Mouse (Mus musculus): ENCODE measurements around the gene Hip1. TPM values are rescaled to one million over a fixed set of nuclear protein-coding genes. Genes with fewer than 3 reads are reported as not detected.
"Not testable (repeated sequence)": the region's sequence is repeated elsewhere in the genome, so short reads cannot be mapped to it uniquely, and the experiment has no call there.

Gene Hip1
- total and polyA plus RNA-seq, 3 experiments = 0.23 to 0.75 TPM; not detected in 1

- no peak for DNase-seq (ENCODE audit: low read depth, low spot score)
Observed at GRCm38 (mm10) chr5:135485289-135485688, 59.6 kb downstream of the Hip1 start.

GRCm38 (mm10) chr5:135483865-135484264 lies 61.1 kb downstream of the Hip1 start:
- H3K36me3 ChIP-seq (ENCODE audit: control insufficient read depth in 1 of 2, insufficient read depth in 2 of 2, low read length in 2 of 2); H3K9me3 ChIP-seq (replicated peaks; ENCODE audit: insufficient read depth, low read length); H3K9ac ChIP-seq (ENCODE audit: control insufficient read depth, low read depth, low read length, poor library complexity, severe bottlenecking); DNase-seq (ENCODE audit: low read depth, low spot score); H3K27me3 ChIP-seq (ENCODE audit: control insufficient read depth in 1 of 2, insufficient read depth in 2 of 2, low read length in 2 of 2); H3K4me1 ChIP-seq (ENCODE audit: control insufficient read depth in 1 of 2, insufficient read depth in 2 of 2, low read length in 2 of 2); H3K4me3 ChIP-seq (ENCODE audit: control insufficient read depth in 1 of 2, insufficient read depth in 1 of 2, low read depth in 2 of 2, low read length in 2 of 2); H3K79me2 ChIP-seq (ENCODE audit: control insufficient read depth, insufficient read depth, low read length, poor library complexity); H3K27ac ChIP-seq (ENCODE audit: control insufficient read depth, low read depth, low read length): not testable (repeated sequence)

More at GRCm38 (mm10) chr5:135485289-135485688, 59.6 kb downstream of the Hip1 start:
- H3K9ac ChIP-seq (ENCODE audit: control insufficient read depth, low read depth, low read length, poor library complexity, severe bottlenecking) = no peak overlapping the region
- no peak overlapping the region for H3K4me3 ChIP-seq (ENCODE audit: control insufficient read depth in 1 of 2, insufficient read depth in 1 of 2, low read depth in 2 of 2, low read length in 2 of 2)
- H3K27me3 ChIP-seq (ENCODE audit: control insufficient read depth in 1 of 2, insufficient read depth in 2 of 2, low read length in 2 of 2) = no peaks in the 10 kb centered on the region
- H3K27ac ChIP-seq (ENCODE audit: control insufficient read depth, low read depth, low read length) = no peak overlapping the region
- H3K9me3 ChIP-seq (replicated peaks; ENCODE audit: insufficient read depth, low read length) = no peaks in the 10 kb centered on the region
- TF ChIP-seq POLR2A (IDR thresholded peaks at IDR 0.05; ENCODE audit: control insufficient read depth in 1 of 2, insufficient read depth in 1 of 2, low read depth in 1 of 2, low read length in 2 of 2, poor library complexity in 1 of 2) (no peak), MEF2A (IDR thresholded peaks at IDR 0.05; ENCODE audit: extremely low read depth, insufficient replicate concordance, low read depth, low read length, poor library complexity, severe bottlenecking) (no peak), ELF1 (IDR thresholded peaks at IDR 0.05; ENCODE audit: low read depth, low read length) (no peak)
- no peaks in the 10 kb centered on the region for H3K79me2 ChIP-seq (ENCODE audit: control insufficient read depth, insufficient read depth, low read length, poor library complexity)
- no peaks in the 10 kb centered on the region for H3K4me1 ChIP-seq (ENCODE audit: control insufficient read depth in 1 of 2, insufficient read depth in 2 of 2, low read length in 2 of 2)
- H3K36me3 ChIP-seq (ENCODE audit: control insufficient read depth in 1 of 2, insufficient read depth in 2 of 2, low read length in 2 of 2) = no peaks in the 10 kb centered on the region

GRCm38 (mm10) chr5:135478877-135479600 lies 65.9 kb downstream of the Hip1 start:
- H3K79me2 ChIP-seq (ENCODE audit: control insufficient read depth, insufficient read depth, low read length, poor library complexity) = no peaks in the 10 kb centered on the region
- no peaks in the 10 kb centered on the region for H3K27me3 ChIP-seq (ENCODE audit: control insufficient read depth in 1 of 2, insufficient read depth in 2 of 2, low read length in 2 of 2)
- no peak for TF ChIP-seq RCOR1 (IDR thresholded peaks at IDR 0.05; ENCODE audit: low read depth, low read length)
- no peak for TF ChIP-seq POLR2AphosphoS2 (IDR thresholded peaks at IDR 0.05; ENCODE audit: low read length)
- no peak for TF ChIP-seq USF2 (IDR thresholded peaks at IDR 0.05; ENCODE audit: borderline replicate concordance in 1 of 2, insufficient read depth in 1 of 2, low read depth in 1 of 2, low read length in 2 of 2)
- TF ChIP-seq HCFC1 (IDR thresholded peaks at IDR 0.05; ENCODE audit: low read depth, low read length) = no peak
- TF ChIP-seq ELF1 (IDR thresholded peaks at IDR 0.05; ENCODE audit: low read depth, low read length) = no peak
- no peak for TF ChIP-seq MXI1 (IDR thresholded peaks at IDR 0.05; ENCODE audit: low read depth, low read length)
- no peak for TF ChIP-seq TAL1 (IDR thresholded peaks at IDR 0.05; ENCODE audit: low read length)
- no peak for TF ChIP-seq EP300 (IDR thresholded peaks at IDR 0.05; ENCODE audit: low read depth in 1 of 2, low read length in 2 of 2)
- TF ChIP-seq MYB (IDR thresholded peaks at IDR 0.05; ENCODE audit: low read depth, low read length) = no peak
- H3K9me3 ChIP-seq (replicated peaks; ENCODE audit: insufficient read depth, low read length) = no peaks in the 10 kb centered on the region
- H3K27ac ChIP-seq (ENCODE audit: control insufficient read depth, low read depth, low read length) = no peak overlapping the region
- no peaks in the 10 kb centered on the region for H3K4me1 ChIP-seq (ENCODE audit: control insufficient read depth in 1 of 2, insufficient read depth in 2 of 2, low read length in 2 of 2)
- H3K36me3 ChIP-seq (ENCODE audit: control insufficient read depth in 1 of 2, insufficient read depth in 2 of 2, low read length in 2 of 2) = no peaks in the 10 kb centered on the region
- DNase-seq (ENCODE audit: low read depth, low spot score) = no peak
- H3K9ac ChIP-seq (ENCODE audit: control insufficient read depth, low read depth, low read length, poor library complexity, severe bottlenecking) = no peak overlapping the region
- no peak overlapping the region for H3K4me3 ChIP-seq (ENCODE audit: control insufficient read depth in 1 of 2, insufficient read depth in 1 of 2, low read depth in 2 of 2, low read length in 2 of 2)

All from MEL (cell line).